Mouse (Mus musculus): ENCODE data around the gene Otulin. TPM values are rescaled to one million over a fixed set of nuclear protein-coding genes. Genes with fewer than 3 reads are reported as not detected.

The Otulin gene
- polyA plus RNA-seq, 1 experiment from 2014 or later, result 35.0 TPM

DNA sequence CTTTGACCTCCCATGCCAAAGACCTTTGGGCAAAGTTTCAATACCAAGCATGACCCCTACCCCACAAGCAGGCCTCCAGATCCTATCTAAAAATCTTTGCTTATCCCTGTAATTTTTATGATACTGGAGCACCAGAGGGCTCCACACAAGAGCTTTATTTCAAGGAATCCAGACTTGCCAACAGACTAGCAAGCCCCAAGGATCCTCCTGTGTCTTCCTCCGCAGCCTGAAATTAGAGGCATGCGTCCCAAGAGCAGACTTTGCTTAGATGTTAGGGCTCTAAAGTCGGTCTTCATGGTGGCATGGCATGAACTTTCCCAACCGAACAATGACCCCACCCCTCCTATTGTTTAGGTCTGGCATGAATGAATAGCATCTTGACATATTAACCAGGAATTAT lies 94.8 kb downstream of the Otulin start:
- peaks cover 23% of the 10 kb centered on the region for H3K4me1 ChIP-seq
- H3K36me3 ChIP-seq, result no peaks in the 10 kb centered on the region
- H3K27me3 ChIP-seq (replicated peaks), result no peaks in the 10 kb centered on the region
- no peak overlapping the region for H3K9ac ChIP-seq
- no peak overlapping the region for H3K27ac ChIP-seq
- no peak overlapping the region for H3K4me2 ChIP-seq
- H3K9me3 ChIP-seq (replicated peaks), result no peaks in the 10 kb centered on the region
- 82% methylated on average over 4 of the region's 4 CpGs for WGBS (ENCODE audit: insufficient replicate concordance)
- no peak overlapping the region for H3K4me3 ChIP-seq
- no peak for ATAC-seq

DNA sequence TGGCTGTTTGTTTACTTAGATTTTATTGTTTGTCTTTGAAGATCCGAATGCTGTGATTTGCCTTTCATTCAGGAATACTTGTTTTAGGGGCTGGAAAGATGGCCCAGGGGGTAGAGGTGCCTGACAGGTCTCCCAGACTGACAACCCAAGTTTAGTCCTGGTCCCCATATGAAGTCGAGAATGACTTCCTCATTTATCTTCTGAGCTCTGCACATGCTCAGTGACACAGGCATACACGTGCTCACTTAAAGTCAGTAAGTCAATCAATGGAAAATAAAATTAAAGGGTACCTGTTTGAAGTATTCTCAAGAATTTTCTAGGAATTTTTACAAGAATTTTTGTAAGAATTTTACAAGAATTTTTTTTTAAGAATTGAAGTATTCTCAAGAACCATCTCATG lies 97.5 kb downstream of the Otulin start:
- Histone ChIP-seq H3K4me2 (no peak overlapping the region), H3K4me1 (peaks cover 22% of the 10 kb centered on the region; the same call in 1 of the 2 replicates), H3K36me3 (no peaks in the 10 kb centered on the region), H3K27ac (no peak overlapping the region), H3K27me3 (replicated peaks) (no peaks in the 10 kb centered on the region), H3K4me3 (no peak overlapping the region), H3K9ac (no peak overlapping the region), H3K9me3 (replicated peaks) (no peaks in the 10 kb centered on the region)
- WGBS (ENCODE audit: insufficient replicate concordance), result 42% methylated on average over 3 of the region's 3 CpGs
- no peak for ATAC-seq

DNA sequence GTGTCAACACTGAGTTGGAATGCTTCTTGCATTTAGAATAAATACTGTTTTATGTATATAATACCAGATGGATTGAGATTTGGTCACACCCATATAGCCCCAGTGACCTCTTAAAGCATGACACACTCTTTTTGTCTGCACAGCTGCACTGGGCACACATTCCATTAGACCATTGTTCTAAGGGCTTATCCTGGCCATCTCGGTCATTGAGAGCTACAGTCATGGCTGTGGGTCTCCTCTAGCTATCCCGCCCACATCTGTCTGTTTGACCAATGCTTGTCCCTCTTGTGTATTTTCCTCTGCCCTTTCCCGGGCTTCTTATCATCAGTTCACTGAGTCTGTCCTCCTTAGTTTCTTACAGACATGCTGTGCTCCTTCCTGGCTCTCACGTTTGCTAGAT lies 100.5 kb downstream of the Otulin start:
- no peak overlapping the region for H3K27ac ChIP-seq
- no peaks in the 10 kb centered on the region for H3K36me3 ChIP-seq
- ATAC-seq, result no peak
- H3K9ac ChIP-seq, result no peak overlapping the region
- no peaks in the 10 kb centered on the region for H3K9me3 ChIP-seq (replicated peaks)
- H3K4me1 ChIP-seq, result peaks cover 16% of the 10 kb centered on the region; the same call in 1 of the 2 replicates
- H3K27me3 ChIP-seq (replicated peaks), result no peaks in the 10 kb centered on the region
- WGBS (ENCODE audit: insufficient replicate concordance), result 57% methylated on average over 4 of the region's 4 CpGs
- H3K4me2 ChIP-seq, result no peak overlapping the region
- no peak overlapping the region for H3K4me3 ChIP-seq

DNA sequence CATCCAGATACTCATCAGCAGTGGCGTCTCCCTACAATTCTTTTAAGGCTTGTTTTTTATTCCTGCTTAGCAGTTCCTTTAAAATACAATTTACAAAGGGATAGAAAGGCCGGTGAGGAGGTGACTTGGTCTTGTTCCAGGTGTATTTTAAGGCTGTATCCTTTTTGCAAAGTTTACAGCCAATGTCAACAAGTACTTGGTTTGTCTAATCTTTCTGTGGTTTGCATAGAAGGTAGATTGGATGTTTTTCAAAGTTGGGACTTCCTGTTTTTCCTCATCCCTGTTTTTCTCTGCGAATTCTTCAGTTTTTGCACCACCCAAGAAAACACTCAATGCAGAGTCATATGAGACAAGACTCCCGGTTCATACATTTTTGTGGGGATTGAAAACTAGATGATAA lies 101.6 kb downstream of the Otulin start:
- no peaks in the 10 kb centered on the region for H3K9me3 ChIP-seq (replicated peaks)
- no peaks in the 10 kb centered on the region for H3K27me3 ChIP-seq (replicated peaks)
- H3K9ac ChIP-seq, result no peak overlapping the region
- no peak overlapping the region for H3K4me3 ChIP-seq
- no peak overlapping the region for H3K27ac ChIP-seq
- no peak overlapping the region for H3K4me2 ChIP-seq
- ATAC-seq, result no peak
- no peaks in the 10 kb centered on the region for H3K36me3 ChIP-seq
- peaks cover 18% of the 10 kb centered on the region; the same call in 1 of the 2 replicates for H3K4me1 ChIP-seq
- 61% methylated on average over 4 of the region's 4 CpGs for WGBS (ENCODE audit: insufficient replicate concordance)

DNA sequence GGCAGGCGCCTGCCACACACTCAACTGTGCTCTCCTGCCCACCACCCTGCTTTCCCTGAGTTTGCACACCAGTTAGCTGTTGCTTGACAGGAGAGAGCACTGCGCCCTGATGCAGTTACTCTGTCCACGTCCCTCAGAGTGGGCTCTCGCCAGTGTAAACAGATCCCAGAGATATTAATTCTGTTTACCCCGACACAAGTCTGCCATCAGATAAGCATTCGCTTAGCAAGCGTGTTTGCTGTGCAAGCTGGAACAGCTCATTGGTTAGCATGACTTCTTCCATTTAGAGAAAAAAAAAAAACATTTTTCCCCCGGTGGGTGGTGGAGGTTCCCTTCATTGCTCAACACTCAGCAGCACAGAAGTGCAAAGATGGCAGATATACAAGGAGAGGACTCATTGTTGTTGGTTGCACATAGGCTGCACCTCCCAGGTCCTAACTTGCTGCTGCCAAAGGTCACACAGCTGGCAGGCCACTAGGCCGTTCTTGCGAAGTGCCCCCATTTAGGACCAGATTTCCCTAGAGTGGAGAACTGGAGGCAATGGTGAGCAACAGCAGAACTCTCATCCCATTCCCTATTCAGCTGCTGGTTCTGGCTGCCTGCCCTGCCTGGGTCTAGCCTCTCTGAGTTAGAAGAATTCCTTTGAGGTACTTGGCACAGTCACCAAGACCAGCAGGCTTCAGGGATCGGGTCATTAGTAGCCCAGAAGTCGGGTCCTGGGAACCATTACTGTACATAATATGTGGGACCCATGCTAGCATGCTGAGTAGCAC lies 105.1 kb downstream of the Otulin start:
- Histone ChIP-seq H3K4me3 (no peak overlapping the region), H3K9me3 (replicated peaks) (no peaks in the 10 kb centered on the region), H3K27ac (no peak overlapping the region), H3K4me2 (no peak overlapping the region), H3K9ac (no peak overlapping the region), H3K36me3 (no peaks in the 10 kb centered on the region), H3K27me3 (replicated peaks) (no peaks in the 10 kb centered on the region), H3K4me1 (peaks cover 29% of the 10 kb centered on the region)
- WGBS (ENCODE audit: insufficient replicate concordance), result 70% methylated on average over 12 of the region's 12 CpGs
- no peak for ATAC-seq

DNA sequence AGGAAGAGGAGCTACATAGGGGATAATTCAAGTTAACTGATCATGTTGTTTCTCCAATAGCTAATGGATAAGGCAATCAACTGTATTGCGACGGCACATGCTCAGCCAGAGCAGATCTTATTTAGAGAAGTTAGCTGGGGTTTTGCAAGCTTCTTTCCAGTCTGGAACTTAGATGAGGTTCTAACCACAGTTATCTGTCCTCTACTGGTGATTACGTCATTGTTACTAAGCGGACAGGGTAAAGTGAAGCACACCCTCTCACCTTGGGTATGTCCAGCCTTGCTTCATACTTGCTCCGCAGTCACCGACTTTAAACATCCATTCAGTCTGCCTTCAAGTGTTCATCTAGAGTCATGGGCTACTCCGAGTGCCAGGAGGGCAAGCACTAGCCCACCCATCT lies 110.6 kb downstream of the Otulin start:
- Histone ChIP-seq H3K27ac (no peak overlapping the region), H3K27me3 (replicated peaks) (no peaks in the 10 kb centered on the region), H3K9me3 (replicated peaks) (no peaks in the 10 kb centered on the region), H3K4me2 (no peak overlapping the region), H3K36me3 (no peaks in the 10 kb centered on the region), H3K4me1 (peaks cover 24% of the 10 kb centered on the region), H3K9ac (no peak overlapping the region), H3K4me3 (no peak overlapping the region)
- 71% methylated on average over 7 of the region's 7 CpGs for WGBS (ENCODE audit: insufficient replicate concordance)
- ATAC-seq, result no peak

DNA sequence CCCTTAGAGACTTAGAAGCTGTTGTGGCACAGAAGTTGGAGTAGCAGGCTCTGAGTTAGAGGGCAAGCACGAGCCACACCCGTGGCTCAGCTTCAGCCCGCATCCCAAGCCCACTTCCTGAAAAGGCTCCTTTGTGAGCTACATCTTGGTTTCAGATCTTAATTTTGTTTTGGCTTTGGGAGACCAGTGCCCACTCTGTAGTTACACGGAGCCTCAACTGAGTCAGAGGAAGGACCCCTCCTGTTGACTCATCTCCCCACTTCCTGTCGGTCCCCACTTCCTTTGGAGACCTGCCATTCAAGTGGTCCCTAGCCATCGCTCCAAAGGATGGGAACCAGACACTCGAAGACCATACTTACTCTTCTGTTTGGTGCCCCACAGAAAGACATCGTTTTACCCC lies 112.5 kb downstream of the Otulin start:
- Histone ChIP-seq H3K9me3 (replicated peaks) (no peaks in the 10 kb centered on the region), H3K27ac (no peak overlapping the region), H3K4me3 (no peak overlapping the region), H3K27me3 (replicated peaks) (no peaks in the 10 kb centered on the region), H3K9ac (no peak overlapping the region), H3K4me1 (peaks cover 24% of the 10 kb centered on the region), H3K36me3 (no peaks in the 10 kb centered on the region), H3K4me2 (no peak overlapping the region)
- no peak for ATAC-seq
- WGBS (ENCODE audit: insufficient replicate concordance), result 20% methylated on average over 8 of the region's 8 CpGs

DNA sequence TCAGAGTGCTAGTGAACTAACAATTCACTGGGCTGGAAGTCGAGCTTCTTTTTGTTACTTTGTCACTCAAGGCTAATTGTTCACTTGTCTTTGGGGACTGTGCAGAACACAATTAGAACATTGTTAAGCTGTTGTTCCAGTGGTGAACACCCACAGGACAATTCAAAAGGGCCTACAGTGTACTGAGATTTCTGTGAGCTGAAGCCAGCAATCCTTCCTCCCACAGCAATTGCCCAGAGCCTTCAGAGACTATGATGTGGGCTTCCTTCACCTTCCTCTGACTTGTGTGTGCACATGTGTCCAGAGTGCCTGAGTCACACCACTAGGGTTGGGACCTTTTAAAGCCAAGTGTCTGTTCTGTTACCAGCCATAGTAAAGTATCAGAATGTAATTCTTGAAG lies 113.6 kb downstream of the Otulin start:
- Histone ChIP-seq H3K4me2 (no peak overlapping the region), H3K4me3 (no peak overlapping the region), H3K9ac (no peak overlapping the region), H3K27me3 (replicated peaks) (no peaks in the 10 kb centered on the region), H3K27ac (no peak overlapping the region), H3K4me1 (peaks cover 14% of the 10 kb centered on the region), H3K9me3 (replicated peaks) (no peaks in the 10 kb centered on the region), H3K36me3 (no peaks in the 10 kb centered on the region)
- ATAC-seq, result no peak
- WGBS (ENCODE audit: insufficient replicate concordance), result 59% methylated on average over 1 of the region's 1 CpGs

DNA sequence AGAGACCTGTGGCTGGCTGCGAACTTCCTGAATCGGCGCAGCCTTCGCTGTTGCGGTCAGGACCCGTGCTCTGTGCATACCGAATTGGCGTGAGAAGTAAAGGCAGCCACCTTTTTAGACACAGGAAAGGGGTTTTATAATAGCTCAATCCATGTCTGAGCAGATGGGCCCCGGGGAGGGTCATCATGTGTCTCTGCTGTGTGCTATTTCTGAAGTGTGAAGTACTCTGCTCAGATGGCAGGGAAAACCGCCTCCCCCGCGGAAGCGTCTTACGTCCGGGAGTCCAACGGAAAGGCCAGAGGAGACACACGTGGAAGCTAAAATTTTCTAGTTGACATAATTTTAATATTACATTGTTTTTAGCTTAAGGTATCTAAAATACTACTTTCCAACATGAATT lies 121.5 kb downstream of the Otulin start:
- Histone ChIP-seq H3K4me3 (no peak overlapping the region), H3K27ac (no peak overlapping the region), H3K36me3 (no peaks in the 10 kb centered on the region; the same call in 1 of the 2 replicates), H3K4me2 (no peak overlapping the region), H3K4me1 (peaks cover 33% of the 10 kb centered on the region), H3K27me3 (replicated peaks) (no peaks in the 10 kb centered on the region), H3K9me3 (replicated peaks) (no peaks in the 10 kb centered on the region), H3K9ac (no peak overlapping the region)
- WGBS (ENCODE audit: insufficient replicate concordance), result 88% methylated on average over 17 of the region's 17 CpGs
- ATAC-seq, result no peak

DNA sequence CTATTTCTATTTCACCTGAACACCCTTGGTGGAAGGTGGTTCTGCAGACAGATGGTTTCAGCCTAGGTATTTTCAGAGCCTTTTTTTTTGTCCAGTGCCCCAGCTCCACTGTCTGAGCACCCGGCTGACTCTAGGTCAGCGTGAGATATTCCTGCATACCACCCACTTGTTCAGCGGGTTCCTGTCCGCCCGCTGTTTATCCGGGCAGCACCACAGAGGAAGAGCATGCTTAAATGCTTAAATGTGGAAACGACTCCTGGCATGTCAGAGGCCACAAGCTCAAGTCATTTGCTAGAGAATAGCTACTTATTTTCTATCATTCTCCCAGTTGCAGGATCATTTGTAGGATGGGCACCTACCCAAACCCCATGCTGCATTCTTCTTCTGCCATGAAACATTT lies 122.3 kb downstream of the Otulin start:
- H3K9ac ChIP-seq, result no peak overlapping the region
- ATAC-seq, result no peak
- no peak overlapping the region for H3K27ac ChIP-seq
- H3K9me3 ChIP-seq (replicated peaks), result no peaks in the 10 kb centered on the region
- H3K4me3 ChIP-seq, result no peak overlapping the region
- 87% methylated on average over 7 of the region's 7 CpGs for WGBS (ENCODE audit: insufficient replicate concordance)
- no peaks in the 10 kb centered on the region; the same call in 1 of the 2 replicates for H3K36me3 ChIP-seq
- peaks cover 41% of the 10 kb centered on the region for H3K4me1 ChIP-seq
- H3K27me3 ChIP-seq (replicated peaks), result no peaks in the 10 kb centered on the region
- no peak overlapping the region for H3K4me2 ChIP-seq

DNA sequence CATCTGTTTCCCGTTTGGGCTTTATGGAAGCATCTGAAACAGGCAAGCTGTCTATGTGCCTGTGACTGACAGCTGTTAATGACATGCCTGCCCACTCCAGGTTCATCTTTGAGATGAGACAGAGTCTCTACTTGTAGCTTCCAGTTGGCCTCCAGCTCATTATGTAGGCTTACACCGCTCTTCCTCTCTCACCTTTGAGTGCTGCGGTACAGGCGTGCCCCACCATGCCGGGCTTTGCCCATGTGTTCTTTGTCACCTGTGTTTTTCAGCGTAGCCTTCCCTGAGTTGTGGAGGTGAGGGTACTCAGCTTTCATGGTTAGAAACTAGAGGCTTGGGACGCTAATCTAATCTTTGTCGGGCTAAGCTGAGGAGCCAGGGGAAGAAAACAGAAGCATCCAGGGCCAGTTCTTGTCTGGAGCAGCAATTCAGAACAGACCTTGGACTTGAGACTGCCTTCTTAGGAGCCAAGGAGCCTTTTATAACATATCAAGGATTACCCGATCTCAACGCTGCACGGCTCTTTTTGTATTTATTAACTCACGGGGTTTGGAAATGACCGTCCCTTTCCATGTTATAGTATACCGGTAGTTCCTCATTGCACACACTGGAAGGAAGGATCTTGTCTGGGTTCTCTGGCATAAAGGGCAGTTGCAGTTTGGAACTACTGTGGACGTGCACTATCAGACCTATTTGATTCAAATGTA lies 123.4 kb downstream of the Otulin start:
- 0 out of 2 replicates have a peak, but pooled peaks have one; percentile 19 for ATAC-seq

DNA sequence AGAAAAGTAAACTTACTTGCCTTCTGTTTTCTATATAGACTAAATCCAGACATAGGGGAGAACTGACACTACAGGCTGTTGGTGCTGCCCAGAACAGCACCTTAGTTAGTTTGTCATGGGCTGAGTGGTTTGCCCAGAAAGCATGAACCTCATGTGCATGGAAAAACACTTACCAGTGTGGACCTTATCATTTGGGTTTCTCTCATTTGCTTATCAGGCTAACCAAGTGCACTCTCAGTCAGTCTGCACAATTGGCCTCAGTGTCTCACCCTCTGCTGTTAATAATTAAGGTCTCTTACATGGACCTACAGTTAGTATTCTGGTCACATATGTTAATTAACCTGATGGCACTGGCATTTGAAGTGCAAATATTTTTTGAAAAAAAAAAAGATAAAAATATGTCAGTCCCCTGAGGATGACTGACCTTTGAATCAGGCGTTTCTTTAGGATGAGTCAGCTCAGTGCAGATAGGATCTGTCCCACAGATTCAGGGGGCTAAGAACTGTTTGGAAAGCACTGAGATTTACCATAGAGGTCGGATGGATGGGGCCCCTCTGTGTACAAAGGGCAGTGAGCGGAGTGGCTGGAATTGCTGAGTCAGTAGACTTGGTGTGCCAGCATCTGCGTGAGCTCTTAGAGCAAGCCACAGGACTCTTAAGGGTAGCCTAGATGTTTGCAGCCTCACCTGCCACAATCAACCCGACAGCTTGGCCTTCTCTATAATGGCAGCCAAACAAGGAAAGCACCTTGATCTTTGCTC lies 124.2 kb downstream of the Otulin start:
- Histone ChIP-seq H3K27ac (peak overlapping the region; percentile 57), H3K4me1 (peaks cover 59% of the 10 kb centered on the region), H3K36me3 (no peaks in the 10 kb centered on the region; the same call in 1 of the 2 replicates), H3K4me3 (no peak overlapping the region), H3K9ac (peak overlapping the region; percentile 10; the same call in 1 of the 2 replicates), H3K9me3 (replicated peaks) (no peaks in the 10 kb centered on the region), H3K27me3 (replicated peaks) (no peaks in the 10 kb centered on the region), H3K4me2 (peak overlapping the region; percentile 13)
- ATAC-seq, result peak; percentile 79
- WGBS (ENCODE audit: insufficient replicate concordance), result 33% methylated on average over 5 of the region's 5 CpGs

More for the DNA sequence above, 123.4 kb downstream of the Otulin start:
- Histone ChIP-seq H3K36me3 (no peaks in the 10 kb centered on the region; the same call in 1 of the 2 replicates), H3K4me3 (no peak overlapping the region), H3K9me3 (replicated peaks) (no peaks in the 10 kb centered on the region), H3K4me1 (peaks cover 51% of the 10 kb centered on the region), H3K4me2 (peak overlapping the region; percentile 13), H3K27me3 (replicated peaks) (no peaks in the 10 kb centered on the region), H3K9ac (peak overlapping the region; percentile 10; the same call in 1 of the 2 replicates), H3K27ac (no peak overlapping the region)
- 83% methylated on average over 15 of the region's 15 CpGs for WGBS (ENCODE audit: insufficient replicate concordance)
